9 mouse cellular contexts compared by ENCODE assay signal in the genomic region with DNA sequence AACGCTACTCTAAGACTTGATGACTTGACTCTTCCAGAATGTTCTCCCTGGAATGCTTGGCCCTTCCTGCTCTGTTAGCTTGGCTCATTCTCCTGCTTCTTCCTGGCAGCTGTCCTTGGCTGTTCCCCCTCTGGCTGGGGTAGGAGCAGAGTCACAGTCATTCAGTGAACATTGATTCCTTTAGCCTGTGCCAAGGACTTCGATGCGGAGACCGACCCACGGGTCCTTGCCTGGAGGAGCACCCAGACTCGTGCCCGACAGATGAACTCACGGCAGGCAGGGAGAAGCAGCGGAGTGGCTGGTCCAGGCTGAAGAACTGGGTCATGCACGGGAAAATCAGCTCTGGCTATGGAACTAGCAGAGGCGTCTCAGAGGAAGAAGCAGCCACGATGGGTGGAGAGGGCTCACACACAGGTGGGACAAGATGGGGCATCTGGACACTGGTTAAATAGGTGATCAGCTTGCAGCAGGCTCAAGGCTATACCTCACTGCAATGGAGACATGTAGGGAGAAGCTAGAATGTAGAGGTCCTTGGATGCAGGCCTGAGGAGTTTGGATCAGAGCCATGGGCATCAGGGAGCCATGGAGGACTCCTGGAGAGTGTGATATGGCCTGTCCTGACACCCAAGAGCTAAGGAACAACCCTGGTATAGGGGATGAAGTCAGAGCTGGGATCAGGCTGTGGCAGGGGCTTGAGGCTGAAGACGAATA. TPM values are rescaled to one million over a fixed set of nuclear protein-coding genes. Genes with fewer than 3 reads are reported as not detected.
DNase-seq lines count a peak whose midpoint lies in the region; ATAC-seq lines count a peak whose summit lies in the region.
"Had no signal": no experiment of that assay in that cellular context is flagged by ENCODE, and none has a peak within 500 bp of the region (broad histone marks: within the 10 kb centered on the region; RNA-seq: fewer than 3 reads in every experiment).

No protein-coding gene starts in this region.

- H3K4me3 ChIP-seq in heart, embryonic 11.5 days (ENCODE audit: low read depth, low read length) = no peak overlapping the region
- H3K4me3 ChIP-seq in embryonic facial prominence, embryonic 13.5 days = no peak overlapping the region
- H3K4me3 ChIP-seq: liver, embryonic 13.5 days had no signal

- peak; percentile 69 to 85 for DNase-seq in heart, adult 18-20 months
- DNase-seq in adrenal gland, adult (ENCODE audit: inconsistent age in 2 of 2, low spot score in 1 of 2) = peak; percentile 82 to 87
- DNase-seq in heart, postnatal 10 days = peak; percentile 75 to 81
- peak; percentile 20 to 46 for DNase-seq in left cerebral cortex, postnatal 36 days (ENCODE audit: low spot score in 2 of 2)
- no peak for DNase-seq in thymus, postnatal 14 days
- DNase-seq: liver, embryonic 13.5 days had no signal

- no peaks in the 10 kb centered on the region for H3K9me3 ChIP-seq in heart, embryonic 11.5 days (replicated peaks; ENCODE audit: control insufficient read depth, low read length)
- no peaks in the 10 kb centered on the region for H3K9me3 ChIP-seq in embryonic facial prominence, embryonic 13.5 days
- H3K9me3 ChIP-seq: liver, embryonic 13.5 days had no signal

- no peaks in the 10 kb centered on the region for H3K36me3 ChIP-seq in heart, embryonic 11.5 days (ENCODE audit: control insufficient read depth, insufficient read depth, low read length)
- H3K36me3 ChIP-seq in embryonic facial prominence, embryonic 13.5 days = no peaks in the 10 kb centered on the region
- H3K36me3 ChIP-seq: liver, embryonic 13.5 days had no signal

- H3K27ac ChIP-seq in heart, embryonic 11.5 days (ENCODE audit: low read depth, low read length) = no peak overlapping the region
- peak overlapping the region; percentile 92 for H3K27ac ChIP-seq in embryonic facial prominence, embryonic 13.5 days
- H3K27ac ChIP-seq: liver, embryonic 13.5 days had no signal

- H3K9ac ChIP-seq in heart, embryonic 11.5 days (ENCODE audit: low read depth, low read length) = no peak overlapping the region
- H3K9ac ChIP-seq in embryonic facial prominence, embryonic 13.5 days = no peak overlapping the region
- H3K9ac ChIP-seq: liver, embryonic 13.5 days had no signal

- no peak for ATAC-seq in heart, embryonic 11.5 days (replicated peaks; ENCODE audit: insufficient number of reproducible peaks, low FRiP score, low TSS enrichment)
- ATAC-seq in embryonic facial prominence, embryonic 13.5 days (ENCODE audit: insufficient number of reproducible peaks, insufficient read depth, low FRiP score, low TSS enrichment, low read depth) = no peak
- no peak for ATAC-seq in granulocyte monocyte progenitor cell, adult 5-6 weeks (replicated peaks; ENCODE audit: poor library complexity, severe bottlenecking)

- peaks cover 7% of the 10 kb centered on the region; the same call in 1 of the 2 replicates for H3K27me3 ChIP-seq in heart, embryonic 11.5 days (ENCODE audit: control insufficient read depth, insufficient read depth, low read length)
- no peaks in the 10 kb centered on the region for H3K27me3 ChIP-seq in embryonic facial prominence, embryonic 13.5 days
- H3K27me3 ChIP-seq: liver, embryonic 13.5 days had no signal

- intact Hi-C loops in heart, postnatal 10 days (cut with DNase I) = no loop called here
- intact Hi-C loops in left cerebral cortex, postnatal 36 days (cut with DNase I) = no loop called here

- H3K4me2 ChIP-seq in heart, embryonic 11.5 days = no peak overlapping the region
- no peak overlapping the region for H3K4me2 ChIP-seq in embryonic facial prominence, embryonic 13.5 days
- H3K4me2 ChIP-seq: liver, embryonic 13.5 days had no signal

- 84% methylated on average over 13 of the region's 13 CpGs for WGBS in heart, embryonic 11.5 days (ENCODE audit: insufficient replicate concordance)
- WGBS in embryonic facial prominence, embryonic 13.5 days = 76% methylated on average over 13 of the region's 13 CpGs

- H3K4me1 ChIP-seq in heart, embryonic 11.5 days (ENCODE audit: control insufficient read depth, insufficient read depth, low read length) = peaks cover 11% of the 10 kb centered on the region
- peaks cover 81% of the 10 kb centered on the region for H3K4me1 ChIP-seq in embryonic facial prominence, embryonic 13.5 days
- H3K4me1 ChIP-seq: liver, embryonic 13.5 days had no signal

RNA-seq across cellular contexts. Expression of a gene that starts 53.8 kb away (rescaled TPM):
- under 1 TPM; 0.89 to 0.90 TPM for total RNA-seq in heart, adult 18-20 months (2021)
- polyA plus RNA-seq in heart, embryonic 11.5 days (2014; fragmentation: Nextera tagmentation; extraction: Ambion mirVana) = 2.5 and 2.7 TPM in 2 replicates
- 7.9 and 13.3 TPM in 2 replicates for polyA plus RNA-seq in embryonic facial prominence, embryonic 13.5 days (2015; fragmentation: Nextera tagmentation; extraction: Ambion mirVana)
- 1 to 10 TPM; 1.3 to 1.4 TPM for total RNA-seq in heart, postnatal 10 days (2021)
- 10 to 100 TPM; 16.9 to 18.0 TPM for total RNA-seq in left cerebral cortex, postnatal 36 days (2021)
- total RNA-seq in granulocyte monocyte progenitor cell, adult 5-6 weeks (2014; fragmentation: Nextera tagmentation) = 0.47 and 2.6 TPM in 2 replicates
- total RNA-seq in granulocyte monocyte progenitor cell, adult 5-6 weeks (2017) = 0.39 and 0.57 TPM in 2 replicates

Comparison
In these comparisons a context has a peak if more than half of its experiments do, and no peak if none do; other contexts are left out.
1. RNA of a gene that starts 53.8 kb away (total RNA-seq): 16.9 to 18.0 TPM in left cerebral cortex, postnatal 36 days; 1.3 to 1.4 TPM in heart, postnatal 10 days, 0.89 to 0.90 TPM in heart, adult 18-20 months and 0.39 to 2.6 TPM in granulocyte monocyte progenitor cell, adult 5-6 weeks; every median in the first group is over 4 times any median in the second.